Mouse (Mus musculus) spleen, postnatal 36 days (tissue): ENCODE measurements around the gene Qsox1.

Source experiments
- DNase-seq, 2 experiments: peaks; one replicate each; pipeline ENCODE4 v3.0.0; 2022; ENCODE audit warnings: low spot score in 2 of 2, mixed read lengths in 1 of 2

Gene Qsox1

DNA sequence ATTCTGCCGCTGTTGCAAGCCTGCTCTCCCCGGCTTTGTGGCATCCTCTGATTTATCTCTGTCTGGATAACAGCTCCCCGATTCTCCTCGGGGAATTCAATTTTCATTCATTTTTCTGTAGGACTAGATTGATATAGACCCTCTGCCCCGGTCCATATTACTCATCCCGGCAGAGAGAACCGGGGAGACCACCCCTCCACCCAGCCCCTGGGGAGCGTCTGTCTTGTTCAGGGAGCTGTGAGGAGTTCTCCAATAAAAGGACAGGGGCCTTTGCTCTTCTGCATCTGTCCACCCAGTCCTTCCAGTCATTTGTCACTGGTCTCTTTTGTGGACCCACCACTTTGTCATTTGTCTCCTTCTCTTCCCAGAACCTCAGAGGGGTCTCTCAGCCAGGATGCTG is 65.7 kb downstream of the Qsox1 start:
- DNase-seq: no peak

DNA sequence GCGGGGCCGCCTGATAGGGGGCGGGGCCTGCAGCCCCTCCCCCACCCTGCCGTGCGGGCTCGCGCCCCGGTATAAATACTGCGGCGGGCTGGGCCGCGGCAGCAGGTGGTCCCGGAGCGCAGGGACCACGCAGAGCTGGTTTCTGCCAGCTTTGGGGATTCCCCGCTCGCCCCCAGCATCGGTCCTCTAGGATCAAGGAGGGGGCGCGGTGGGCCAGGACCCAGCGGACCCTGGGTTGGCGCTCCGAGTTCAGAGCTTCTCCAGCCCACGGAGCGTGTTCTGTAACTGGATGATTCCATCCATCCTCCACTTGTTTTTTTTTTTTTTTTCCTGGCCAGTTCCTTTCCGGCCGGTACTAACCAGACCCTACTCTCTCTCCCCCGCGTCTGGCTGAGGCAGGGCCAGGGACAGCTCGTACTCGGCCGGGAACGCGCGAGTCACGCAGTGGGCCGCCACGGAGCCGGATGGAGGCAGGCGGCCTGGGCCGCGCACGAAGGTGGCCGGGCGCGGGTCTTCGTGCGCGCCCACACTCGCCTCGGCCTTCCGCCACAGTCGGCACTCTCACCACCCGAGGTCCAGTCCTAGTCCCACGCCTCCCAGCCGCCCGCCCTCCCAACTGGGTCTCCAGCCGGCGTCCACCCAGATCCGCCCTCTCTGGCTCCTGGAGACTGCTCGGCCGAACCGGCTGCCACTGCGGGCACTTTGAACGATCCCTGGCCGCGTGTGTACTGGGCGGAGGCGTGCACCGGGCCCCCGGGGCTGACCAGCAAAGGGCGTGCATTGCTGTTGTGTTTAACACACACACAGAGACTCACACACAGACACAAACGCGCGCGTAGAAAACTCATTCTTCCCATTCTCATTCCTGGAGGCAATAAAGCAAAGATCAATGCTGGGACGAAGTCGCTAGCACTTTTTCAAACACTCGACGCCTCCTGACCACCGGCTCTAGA is 70.0 kb downstream of the Qsox1 start:
- no peak for DNase-seq

- no peak for DNase-seq
Observed at GRCm38 (mm10) chr1:155741988-155742387, 70.7 kb downstream of the Qsox1 start.

- no peak for DNase-seq
Observed at GRCm38 (mm10) chr1:155741378-155741945, 71.2 kb downstream of the Qsox1 start.

DNA sequence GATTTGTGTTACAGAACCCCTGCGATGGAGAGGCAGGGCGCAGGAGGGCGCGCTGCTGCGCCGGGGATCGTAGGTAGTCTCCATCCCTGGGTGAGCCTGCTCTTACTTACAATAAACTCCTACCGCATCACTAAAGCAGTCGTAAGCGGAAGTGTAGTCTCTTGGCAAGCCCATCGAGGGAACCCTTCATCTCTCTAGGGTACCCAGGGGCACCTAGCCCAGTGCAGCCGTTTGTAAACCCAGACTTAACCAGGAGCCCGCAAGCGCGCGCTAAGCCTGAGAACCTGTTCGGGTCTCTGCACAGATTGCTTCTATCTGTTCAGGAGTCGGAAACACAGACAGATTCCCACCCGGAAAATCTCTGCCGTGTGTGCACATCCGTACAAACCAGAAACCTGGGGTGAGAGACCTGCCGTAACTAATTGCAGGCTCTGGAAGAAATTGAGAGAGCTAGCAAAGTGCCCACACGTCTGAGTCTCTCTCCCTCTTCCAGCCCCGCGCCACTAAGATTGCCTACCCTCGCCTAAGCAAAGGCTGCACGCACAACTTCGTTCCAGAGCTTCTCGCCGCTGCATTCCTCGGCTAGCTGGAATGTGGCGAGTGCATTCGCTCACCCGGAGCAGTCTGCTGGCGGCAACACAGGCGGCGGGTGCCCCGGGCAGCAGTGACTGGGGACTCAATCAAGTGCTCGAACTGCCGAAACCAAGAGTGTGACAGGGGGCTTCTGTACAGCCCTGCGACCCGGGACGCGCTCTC is 71.9 kb downstream of the Qsox1 start:
- no peak for DNase-seq

DNA sequence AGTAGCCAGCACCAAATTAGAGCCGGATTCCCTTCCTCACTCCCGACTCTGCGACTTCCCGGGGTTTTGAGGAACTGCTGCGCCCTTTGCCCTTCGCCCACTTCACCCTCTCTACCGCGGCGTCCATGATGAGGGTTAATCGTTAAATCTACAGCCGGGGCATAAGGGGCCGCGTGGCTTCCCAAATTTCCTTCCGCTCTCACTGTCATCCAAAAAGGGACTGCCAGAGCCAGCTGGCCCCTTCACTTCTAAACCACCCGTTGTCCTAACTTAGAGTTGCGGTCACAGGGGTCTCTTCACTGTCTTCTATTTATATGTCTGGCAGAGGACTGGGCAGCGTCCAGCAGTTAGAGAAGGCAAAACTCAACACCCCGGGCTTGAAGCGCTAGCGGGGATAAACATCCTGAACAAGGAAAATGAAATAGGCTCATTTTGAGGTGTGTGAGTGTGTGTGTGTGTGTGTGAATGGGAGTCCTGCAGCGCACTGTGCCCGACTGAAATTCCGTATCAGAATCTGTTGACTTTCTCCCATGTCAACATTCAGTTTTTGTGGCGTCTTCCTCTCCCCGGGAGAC is 74.8 kb downstream of the Qsox1 start:
- no peak for DNase-seq

GRCm38 (mm10) chr1:155737017-155737808 is 75.5 kb downstream of the Qsox1 start:
- DNase-seq: peak in 1 of 2 experiments; percentile 6

GRCm38 (mm10) chr1:155736096-155736825 is 76.4 kb downstream of the Qsox1 start:
- no peak for DNase-seq

GRCm38 (mm10) chr1:155731156-155731555 is 81.5 kb downstream of the Qsox1 start:
- no peak for DNase-seq

DNA sequence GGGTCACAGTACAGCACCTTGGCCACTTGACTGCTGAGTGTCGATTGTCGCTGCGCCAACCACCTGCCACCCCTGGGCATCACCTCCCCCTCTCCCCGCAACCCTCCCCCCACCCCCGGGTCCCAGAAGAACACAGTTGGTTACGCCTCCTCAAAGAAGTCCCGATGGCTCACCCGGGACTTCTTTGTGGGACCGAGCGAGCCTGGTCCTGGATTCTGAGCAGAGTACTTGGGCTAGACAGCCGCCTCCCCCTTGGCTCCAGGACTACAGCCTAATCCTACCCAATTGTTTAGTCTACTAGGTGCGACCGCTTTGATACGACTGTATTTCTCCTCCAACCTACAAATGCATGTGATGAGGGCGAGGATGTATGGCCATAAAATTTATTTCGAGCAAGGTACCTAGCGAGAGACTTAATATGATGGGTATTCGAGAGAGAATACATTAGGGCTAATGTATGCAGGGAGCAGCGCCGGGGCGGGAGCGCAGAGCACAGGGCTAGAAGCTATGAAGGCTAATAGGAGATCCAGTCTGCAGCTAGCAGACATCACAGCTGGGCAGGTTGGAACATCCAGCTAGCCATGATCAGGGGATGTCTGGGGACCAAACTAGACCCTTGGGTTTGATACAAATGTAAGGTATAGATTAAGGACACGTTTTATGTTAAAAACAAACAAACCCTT is 83.4 kb downstream of the Qsox1 start:
- no peak for DNase-seq

DNA sequence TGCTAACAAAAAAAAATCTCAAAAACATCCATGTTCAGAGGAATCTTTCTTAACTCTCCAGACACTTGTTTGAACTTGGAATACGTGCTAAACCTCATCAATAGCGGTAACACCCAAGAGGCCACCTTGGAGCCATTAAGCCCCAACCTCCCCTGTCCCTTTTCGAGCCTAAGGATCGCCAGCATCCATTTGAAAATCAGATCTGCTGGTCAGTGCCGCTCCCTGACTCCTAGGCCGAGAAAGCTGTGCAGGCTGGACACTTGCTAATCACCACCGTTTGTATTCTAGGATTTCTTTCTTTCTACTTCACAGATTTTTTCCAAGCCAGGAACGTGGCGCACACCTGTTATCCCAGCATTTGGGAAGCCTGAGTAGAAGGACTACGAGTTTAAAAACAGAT is 84.9 kb downstream of the Qsox1 start:
- no peak for DNase-seq
